Mouse (Mus musculus): ENCODE data around the gene Nrip3. TPM values are rescaled to one million over a fixed set of nuclear protein-coding genes. Genes with fewer than 3 reads are reported as not detected.

Gene Nrip3
- total and polyA plus RNA-seq, 3 experiments: 0.04 TPM; not detected in 2

- no peak overlapping the region for H3K27ac ChIP-seq (ENCODE audit: insufficient read depth, low read depth)
- no peaks in the 10 kb centered on the region for H3K9me3 ChIP-seq (replicated peaks; ENCODE audit: low read length)
- no peaks in the 10 kb centered on the region for H3K36me3 ChIP-seq (replicated peaks in 1 of 2; ENCODE audit: control insufficient read depth in 1 of 2, insufficient read depth in 1 of 2, low read length in 1 of 2)
- dilution Hi-C loops (cut with MboI; ENCODE audit: extremely low pct_ligation_motif_present, extremely low pct_unique_long_range_greater_than_20kb, low sequenced_read_pairs): no loop called here
- no peak for DNase-seq (ENCODE audit: extremely low read depth)
- H3K79me2 ChIP-seq (replicated peaks; ENCODE audit: control insufficient read depth, extremely low read depth, insufficient read depth, poor library complexity, severe bottlenecking): no peaks in the 10 kb centered on the region
- H3K27me3 ChIP-seq (replicated peaks): no peaks in the 10 kb centered on the region
- TF ChIP-seq MXI1 (IDR thresholded peaks at IDR 0.05; ENCODE audit: low read depth, low read length): no peak
- TF ChIP-seq EP300 (IDR thresholded peaks at IDR 0.05; ENCODE audit: low read length): no peak
- no peak for TF ChIP-seq ZKSCAN1 (IDR thresholded peaks at IDR 0.05; ENCODE audit: borderline replicate concordance, low read depth, low read length)
- TF ChIP-seq NRF1 (IDR thresholded peaks at IDR 0.05; ENCODE audit: low read depth, low read length): no peak
- no peak for TF ChIP-seq CHD1 (IDR thresholded peaks at IDR 0.05; ENCODE audit: low read depth, low read length)
- TF ChIP-seq USF2 (conservative IDR thresholded peaks at IDR 0.05; ENCODE audit: low read depth, low read length): no peak
- TF ChIP-seq RAD21 (IDR thresholded peaks at IDR 0.05; ENCODE audit: low read depth, low read length): no peak
- no peak for TF ChIP-seq KAT2A (IDR thresholded peaks at IDR 0.05; ENCODE audit: insufficient replicate concordance, low read length)
- TF ChIP-seq JUN (IDR thresholded peaks at IDR 0.05; ENCODE audit: insufficient read depth, low read depth, low read length): no peak
- no peak for TF ChIP-seq ELF1 (IDR thresholded peaks at IDR 0.05; ENCODE audit: low read depth, low read length)
- no peak overlapping the region for H3K4me2 ChIP-seq (ENCODE audit: insufficient read depth, low read depth, poor library complexity, severe bottlenecking)
- H3K4me3 ChIP-seq (replicated peaks in 1 of 3; ENCODE audit: low read depth in 2 of 3, low read length in 2 of 3, poor library complexity in 1 of 3): no peak overlapping the region
- in situ Hi-C loops (cut with MboI; ENCODE audit: low pct_ligation_motif_present, low pct_unique_long_range_greater_than_20kb, low sequenced_read_pairs): no loop called here
- peaks cover 0 to 4% of the 10 kb centered on the region in 2 experiments; a peak in 1 of 4 replicates for H3K4me1 ChIP-seq (ENCODE audit: control insufficient read depth in 1 of 2, insufficient read depth in 2 of 2)
- H3K9ac ChIP-seq (ENCODE audit: insufficient read depth, low read depth): no peak overlapping the region
These were observed 13.0 kb downstream of the Nrip3 start for GRCm38 (mm10) chr7:109768699-109769383.

GRCm38 (mm10) chr7:109767575-109768350 is 14.1 kb downstream of the Nrip3 start:
- Histone ChIP-seq H3K4me2 (ENCODE audit: insufficient read depth, low read depth, poor library complexity, severe bottlenecking) (no peak overlapping the region), H3K36me3 (replicated peaks in 1 of 2; ENCODE audit: control insufficient read depth in 1 of 2, insufficient read depth in 1 of 2, low read length in 1 of 2) (no peaks in the 10 kb centered on the region), H3K4me1 (ENCODE audit: control insufficient read depth in 1 of 2, insufficient read depth in 2 of 2) (peaks cover 0 to 4% of the 10 kb centered on the region in 2 experiments; a peak in 1 of 4 replicates), H3K27ac (ENCODE audit: insufficient read depth, low read depth) (no peak overlapping the region), H3K27me3 (replicated peaks) (no peaks in the 10 kb centered on the region), H3K9ac (ENCODE audit: insufficient read depth, low read depth) (no peak overlapping the region), H3K9me3 (replicated peaks; ENCODE audit: low read length) (no peaks in the 10 kb centered on the region), H3K79me2 (replicated peaks; ENCODE audit: control insufficient read depth, extremely low read depth, insufficient read depth, poor library complexity, severe bottlenecking) (no peaks in the 10 kb centered on the region), H3K4me3 (replicated peaks in 1 of 3; ENCODE audit: low read depth in 2 of 3, low read length in 2 of 3, poor library complexity in 1 of 3) (no peak overlapping the region)
- in situ Hi-C loops (cut with MboI; ENCODE audit: low pct_ligation_motif_present, low pct_unique_long_range_greater_than_20kb, low sequenced_read_pairs) (no loop called here), dilution Hi-C loops (cut with MboI; ENCODE audit: extremely low pct_ligation_motif_present, extremely low pct_unique_long_range_greater_than_20kb, low sequenced_read_pairs) (no loop called here)
- no peak for DNase-seq (ENCODE audit: extremely low read depth)
- TF ChIP-seq POLR2AphosphoS2 (IDR thresholded peaks at IDR 0.05; ENCODE audit: low read depth, low read length): no peak
- no peak for TF ChIP-seq ZC3H11A (IDR thresholded peaks at IDR 0.05; ENCODE audit: low read depth, low read length)
- TF ChIP-seq NELFE (IDR thresholded peaks at IDR 0.05; ENCODE audit: low read depth, low read length): no peak
- TF ChIP-seq MAFK (IDR thresholded peaks at IDR 0.05; ENCODE audit: insufficient replicate concordance, low read length): no peak
- TF ChIP-seq ZNF384 (IDR thresholded peaks at IDR 0.05; ENCODE audit: low read depth, low read length): no peak
- no peak for TF ChIP-seq TCF12 (IDR thresholded peaks at IDR 0.05; ENCODE audit: low read depth, low read length)
